Mouse (Mus musculus): ENCODE measurements at regions not wholly inside any gene's neighbourhood (a gene's known extent, or its start where the extent isn't known, plus 50 kb on each side); places are given as distances from the start of the nearest gene placed in this dataset.
"Not testable (repeated sequence)": the region's sequence is repeated elsewhere in the genome, so short reads cannot be mapped to it uniquely, and the experiment has no call there.

GRCm38 (mm10) chr2:22029022-22029803 lies 198.1 kb upstream of the Myo3a start:
- no peak overlapping the region for H3K4me3 ChIP-seq (ENCODE audit: low read length)
- H3K4me2 ChIP-seq (ENCODE audit: low read depth, low read length) = no peak overlapping the region
- H3K36me3 ChIP-seq (ENCODE audit: control insufficient read depth, insufficient read depth) = no peaks in the 10 kb centered on the region
- no peak overlapping the region for H3K9ac ChIP-seq (ENCODE audit: low read length)
- no peaks in the 10 kb centered on the region for H3K4me1 ChIP-seq (ENCODE audit: control insufficient read depth, insufficient read depth, low read length)
- no peaks in the 10 kb centered on the region for H3K9me3 ChIP-seq (replicated peaks; ENCODE audit: control insufficient read depth, low read length)
- WGBS = 59% methylated on average over 8 of the region's 8 CpGs
- ATAC-seq (replicated peaks; ENCODE audit: extremely low read depth, insufficient read depth, low FRiP score) = no peak
- no peaks in the 10 kb centered on the region for H3K27me3 ChIP-seq (ENCODE audit: control insufficient read depth, insufficient read depth, low read length)
- no peak overlapping the region for H3K27ac ChIP-seq (ENCODE audit: low read length)

GRCm38 (mm10) chr2:22029804-22030194 lies 197.5 kb upstream of the Myo3a start:
- ATAC-seq (replicated peaks; ENCODE audit: extremely low read depth, insufficient read depth, low FRiP score) = no peak
- Histone ChIP-seq H3K9ac (ENCODE audit: low read length) (no peak overlapping the region), H3K4me1 (ENCODE audit: control insufficient read depth, insufficient read depth, low read length) (no peaks in the 10 kb centered on the region), H3K4me3 (ENCODE audit: low read length) (no peak overlapping the region), H3K4me2 (ENCODE audit: low read depth, low read length) (no peak overlapping the region), H3K36me3 (ENCODE audit: control insufficient read depth, insufficient read depth) (no peaks in the 10 kb centered on the region), H3K27ac (ENCODE audit: low read length) (no peak overlapping the region), H3K9me3 (replicated peaks; ENCODE audit: control insufficient read depth, low read length) (no peaks in the 10 kb centered on the region), H3K27me3 (ENCODE audit: control insufficient read depth, insufficient read depth, low read length) (no peaks in the 10 kb centered on the region)
- WGBS = 75% methylated on average over 5 of the region's 5 CpGs

GRCm38 (mm10) chr2:22036841-22037240 lies 190.5 kb upstream of the Myo3a start:
- no peaks in the 10 kb centered on the region for H3K9me3 ChIP-seq (replicated peaks; ENCODE audit: control insufficient read depth, low read length)
- no peak for ATAC-seq (replicated peaks; ENCODE audit: extremely low read depth, insufficient read depth, low FRiP score)
- H3K4me1 ChIP-seq (ENCODE audit: control insufficient read depth, insufficient read depth, low read length) = no peaks in the 10 kb centered on the region
- no peak overlapping the region for H3K4me3 ChIP-seq (ENCODE audit: low read length)
- no peaks in the 10 kb centered on the region for H3K27me3 ChIP-seq (ENCODE audit: control insufficient read depth, insufficient read depth, low read length)
- H3K9ac ChIP-seq (ENCODE audit: low read length) = no peak overlapping the region
- no peaks in the 10 kb centered on the region for H3K36me3 ChIP-seq (ENCODE audit: control insufficient read depth, insufficient read depth)
- H3K27ac ChIP-seq (ENCODE audit: low read length) = no peak overlapping the region
- WGBS = 69% methylated on average over 2 of the region's 2 CpGs
- no peak overlapping the region for H3K4me2 ChIP-seq (ENCODE audit: low read depth, low read length)

- no peak overlapping the region for H3K4me3 ChIP-seq (ENCODE audit: low read length)
- H3K36me3 ChIP-seq (ENCODE audit: control insufficient read depth, insufficient read depth) = no peaks in the 10 kb centered on the region
- no peak overlapping the region for H3K27ac ChIP-seq (ENCODE audit: low read length)
- no peak overlapping the region for H3K4me2 ChIP-seq (ENCODE audit: low read depth, low read length)
- WGBS = 25% methylated on average over 2 of the region's 2 CpGs
- H3K27me3 ChIP-seq (ENCODE audit: control insufficient read depth, insufficient read depth, low read length) = no peaks in the 10 kb centered on the region
- no peaks in the 10 kb centered on the region for H3K4me1 ChIP-seq (ENCODE audit: control insufficient read depth, insufficient read depth, low read length)
- no peak overlapping the region for H3K9ac ChIP-seq (ENCODE audit: low read length)
- ATAC-seq (replicated peaks; ENCODE audit: extremely low read depth, insufficient read depth, low FRiP score) = no peak
- no peaks in the 10 kb centered on the region for H3K9me3 ChIP-seq (replicated peaks; ENCODE audit: control insufficient read depth, low read length)
Observed at GRCm38 (mm10) chr2:22038780-22039179, 188.5 kb upstream of the Myo3a start.

GRCm38 (mm10) chr2:22043937-22044336 lies 183.4 kb upstream of the Myo3a start:
- H3K27me3 ChIP-seq (ENCODE audit: control insufficient read depth, insufficient read depth, low read length); H3K9ac ChIP-seq (ENCODE audit: low read length); ATAC-seq (replicated peaks; ENCODE audit: extremely low read depth, insufficient read depth, low FRiP score); H3K4me2 ChIP-seq (ENCODE audit: low read depth, low read length); H3K4me3 ChIP-seq (ENCODE audit: low read length); H3K9me3 ChIP-seq (replicated peaks; ENCODE audit: control insufficient read depth, low read length); H3K36me3 ChIP-seq (ENCODE audit: control insufficient read depth, insufficient read depth); H3K27ac ChIP-seq (ENCODE audit: low read length); H3K4me1 ChIP-seq (ENCODE audit: control insufficient read depth, insufficient read depth, low read length): not testable (repeated sequence)
- WGBS = 45% methylated on average over 6 of the region's 6 CpGs

GRCm38 (mm10) chr2:22044949-22045348 lies 182.4 kb upstream of the Myo3a start:
- no peak overlapping the region for H3K27ac ChIP-seq (ENCODE audit: low read length)
- no peaks in the 10 kb centered on the region for H3K9me3 ChIP-seq (replicated peaks; ENCODE audit: control insufficient read depth, low read length)
- H3K36me3 ChIP-seq (ENCODE audit: control insufficient read depth, insufficient read depth) = no peaks in the 10 kb centered on the region
- no peak for ATAC-seq (replicated peaks; ENCODE audit: extremely low read depth, insufficient read depth, low FRiP score)
- H3K4me3 ChIP-seq (ENCODE audit: low read length) = no peak overlapping the region
- 70% methylated on average over 2 of the region's 2 CpGs for WGBS
- no peaks in the 10 kb centered on the region for H3K27me3 ChIP-seq (ENCODE audit: control insufficient read depth, insufficient read depth, low read length)
- no peak overlapping the region for H3K4me2 ChIP-seq (ENCODE audit: low read depth, low read length)
- no peaks in the 10 kb centered on the region for H3K4me1 ChIP-seq (ENCODE audit: control insufficient read depth, insufficient read depth, low read length)
- no peak overlapping the region for H3K9ac ChIP-seq (ENCODE audit: low read length)

GRCm38 (mm10) chr2:22047465-22047864 lies 179.8 kb upstream of the Myo3a start:
- H3K4me1 ChIP-seq (ENCODE audit: control insufficient read depth, insufficient read depth, low read length) = no peaks in the 10 kb centered on the region
- 80% methylated on average over 3 of the region's 3 CpGs for WGBS
- no peak for ATAC-seq (replicated peaks; ENCODE audit: extremely low read depth, insufficient read depth, low FRiP score)

GRCm38 (mm10) chr2:22066535-22066934 lies 160.8 kb upstream of the Myo3a start:
- Histone ChIP-seq H3K4me2 (ENCODE audit: low read depth, low read length) (no peak overlapping the region), H3K36me3 (ENCODE audit: control insufficient read depth, insufficient read depth) (no peaks in the 10 kb centered on the region), H3K9me3 (replicated peaks; ENCODE audit: control insufficient read depth, low read length) (no peaks in the 10 kb centered on the region), H3K27ac (ENCODE audit: low read length) (no peak overlapping the region), H3K27me3 (ENCODE audit: control insufficient read depth, insufficient read depth, low read length) (no peaks in the 10 kb centered on the region), H3K4me1 (ENCODE audit: control insufficient read depth, insufficient read depth, low read length) (no peaks in the 10 kb centered on the region), H3K9ac (ENCODE audit: low read length) (no peak overlapping the region), H3K4me3 (ENCODE audit: low read length) (no peak overlapping the region)
- WGBS = 82% methylated on average over 5 of the region's 5 CpGs
- no peak for ATAC-seq (replicated peaks; ENCODE audit: extremely low read depth, insufficient read depth, low FRiP score)

More at GRCm38 (mm10) chr2:22047465-22047864, 179.8 kb upstream of the Myo3a start:
- Histone ChIP-seq H3K27me3 (ENCODE audit: control insufficient read depth, insufficient read depth, low read length) (no peaks in the 10 kb centered on the region), H3K36me3 (ENCODE audit: control insufficient read depth, insufficient read depth) (no peaks in the 10 kb centered on the region), H3K9me3 (replicated peaks; ENCODE audit: control insufficient read depth, low read length) (no peaks in the 10 kb centered on the region), H3K27ac (ENCODE audit: low read length) (no peak overlapping the region), H3K4me2 (ENCODE audit: low read depth, low read length) (no peak overlapping the region), H3K9ac (ENCODE audit: low read length) (no peak overlapping the region), H3K4me3 (ENCODE audit: low read length) (no peak overlapping the region)

- 87% methylated on average over 2 of the region's 2 CpGs for WGBS
- H3K36me3 ChIP-seq (ENCODE audit: control insufficient read depth, insufficient read depth) = no peaks in the 10 kb centered on the region
Observed at GRCm38 (mm10) chr2:22096848-22097247, 130.5 kb upstream of the Myo3a start.

More at GRCm38 (mm10) chr2:22096848-22097247, 130.5 kb upstream of the Myo3a start:
- Histone ChIP-seq H3K4me3 (ENCODE audit: low read length) (no peak overlapping the region), H3K9ac (ENCODE audit: low read length) (no peak overlapping the region), H3K27ac (ENCODE audit: low read length) (no peak overlapping the region), H3K27me3 (ENCODE audit: control insufficient read depth, insufficient read depth, low read length) (no peaks in the 10 kb centered on the region), H3K4me2 (ENCODE audit: low read depth, low read length) (no peak overlapping the region), H3K4me1 (ENCODE audit: control insufficient read depth, insufficient read depth, low read length) (no peaks in the 10 kb centered on the region), H3K9me3 (replicated peaks; ENCODE audit: control insufficient read depth, low read length) (no peaks in the 10 kb centered on the region)
- ATAC-seq (replicated peaks; ENCODE audit: extremely low read depth, insufficient read depth, low FRiP score) = no peak
